Mouse (Mus musculus) left cerebral cortex, postnatal 14 days (tissue): ENCODE results near the gene Haghl. TPM values are rescaled to one million over a fixed set of nuclear protein-coding genes. Genes with fewer than 3 reads are reported as not detected.

Experiments used
- DNase-seq, 2 experiments: peaks; one replicate each; pipeline ENCODE4 v3.0.0; 2021 to 2022; ENCODE audit warnings: low spot score in 2 of 2, mixed read lengths in 1 of 2
- intact Hi-C: fragments of 180-260 bp; cut with DNase I; formaldehyde crosslinking; loops from one replicate; pipeline ENCODE4 v1.15.1; 2025
- total RNA-seq, 2 experiments: library from RNA; stranded (reverse); gene quantifications; 2 replicates each; pipeline ENCODE4 v1.2.3; 2021

Gene Haghl
- total RNA-seq, 2 experiments from 2014 or later = 127 to 140 TPM

DNA sequence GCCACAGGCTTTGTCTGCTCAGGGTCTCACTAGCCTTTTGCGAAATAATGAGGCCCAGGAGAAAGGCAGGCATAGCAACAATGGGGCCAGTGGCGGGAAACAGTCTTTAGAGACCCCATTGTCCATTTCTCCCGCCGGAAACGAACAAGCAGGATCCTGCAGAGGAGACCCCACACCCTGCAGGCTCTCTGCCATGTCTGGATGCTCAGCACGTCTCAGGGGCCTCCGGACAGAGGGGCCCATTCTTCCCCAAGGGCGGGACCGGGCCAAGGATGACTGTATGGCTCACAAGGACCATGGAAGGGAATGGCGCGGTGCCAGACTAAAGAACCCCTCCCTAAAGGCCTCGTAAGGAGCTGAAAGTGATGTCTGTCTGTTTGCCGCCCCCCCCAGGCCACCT is 8.7 kb upstream of the Haghl start:
- intact Hi-C loops = loop anchor here (10.0 kb wide), 1 partner anchor 229 kb away; no protein-coding TSS in a partner anchor
- DNase-seq = no peak

DNA sequence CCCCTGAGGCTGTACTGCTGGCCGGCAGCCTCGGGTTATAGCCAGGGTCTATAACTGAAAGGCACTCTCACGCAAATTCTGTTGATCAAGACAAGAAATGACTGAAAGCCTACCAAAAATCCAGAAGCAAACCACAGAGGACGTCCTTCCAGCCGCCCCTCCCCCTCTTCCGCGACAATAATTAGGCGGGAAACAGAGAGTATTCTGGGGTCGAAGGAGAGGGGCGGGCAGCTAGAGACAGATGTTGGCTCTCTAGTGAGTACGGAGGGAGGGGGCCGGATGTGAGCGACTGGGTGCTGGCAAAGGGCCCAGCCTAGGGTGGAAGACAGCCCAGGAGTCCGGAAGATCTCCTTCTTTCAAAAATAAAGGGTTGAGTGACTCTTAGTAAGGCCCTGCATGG is 7.1 kb upstream of the Haghl start, which contains the start of gene Fam173a:
Fam173a (minus strand) TSS at position 287 of the 400 bp plus-strand sequence.
- intact Hi-C loops = loop anchor here (10.0 kb wide), 1 partner anchor 228 kb away; no protein-coding TSS in a partner anchor
- peak; percentile 80 for DNase-seq

DNA sequence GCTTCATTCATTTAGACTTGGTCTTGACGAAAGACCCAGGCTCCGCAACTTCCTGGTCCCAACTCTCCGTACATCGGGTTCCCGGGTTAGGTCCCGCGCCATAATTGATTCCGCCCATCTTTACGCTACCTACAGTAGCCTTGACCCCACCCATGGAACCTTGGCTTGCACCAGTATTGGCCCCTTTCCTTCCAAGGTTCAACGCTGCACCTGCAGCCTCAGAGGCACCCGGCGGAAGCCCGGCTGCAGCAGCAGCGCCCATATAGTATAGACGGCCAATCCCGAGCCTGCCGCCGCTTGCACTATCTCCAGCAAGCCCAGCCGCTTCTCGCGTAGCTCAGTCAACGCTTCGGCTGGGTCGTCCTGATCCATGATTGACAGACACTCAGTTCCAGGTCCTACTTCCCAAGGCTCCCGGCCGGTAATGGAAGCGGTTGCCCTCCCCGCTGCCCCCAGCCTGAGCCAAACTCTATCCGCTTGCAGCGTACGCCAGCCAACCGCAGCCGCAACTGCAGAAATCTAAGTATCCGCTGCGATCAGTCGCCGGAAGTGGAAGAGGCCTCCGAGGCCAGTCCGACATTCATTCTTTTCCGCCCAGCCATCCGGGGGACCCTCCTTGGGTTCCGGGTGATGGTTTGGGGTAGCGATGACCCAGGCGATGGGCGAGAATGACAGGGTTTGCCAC is 6.5 kb upstream of the Haghl start:
- DNase-seq = peak; percentile 80 to 86
- intact Hi-C loops = loop anchor here (10.0 kb wide), 1 partner anchor 227 kb away; no protein-coding TSS in a partner anchor

DNA sequence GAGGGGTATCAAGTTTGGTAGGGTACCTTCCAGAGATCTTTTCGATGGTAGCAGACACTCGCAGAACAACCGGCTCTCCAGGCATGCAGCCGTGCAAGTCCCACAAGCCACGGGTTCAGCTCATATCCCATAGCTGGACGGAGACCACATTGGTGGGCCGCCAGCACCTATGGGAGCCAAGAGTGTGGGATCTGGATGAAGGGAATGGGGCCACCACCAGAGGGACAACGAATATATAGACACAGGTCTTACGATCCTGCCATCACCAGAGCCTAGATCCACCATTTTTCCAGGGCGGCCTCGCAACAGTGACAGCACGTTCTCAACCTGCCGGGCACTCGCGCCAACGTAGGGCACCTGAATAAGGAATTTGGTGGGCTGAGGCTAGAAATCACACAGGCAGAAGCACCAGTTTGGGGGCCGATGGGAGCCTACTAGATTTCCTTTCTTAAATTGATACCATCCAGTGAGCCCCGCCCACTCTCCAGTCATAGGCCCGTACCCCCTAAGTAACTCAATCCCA is 5.9 kb upstream of the Haghl start:
- intact Hi-C loops = loop anchor here (10.0 kb wide), 1 partner anchor 227 kb away; no protein-coding TSS in a partner anchor
- peak in 1 of 2 experiments; percentile 55 for DNase-seq

DNA sequence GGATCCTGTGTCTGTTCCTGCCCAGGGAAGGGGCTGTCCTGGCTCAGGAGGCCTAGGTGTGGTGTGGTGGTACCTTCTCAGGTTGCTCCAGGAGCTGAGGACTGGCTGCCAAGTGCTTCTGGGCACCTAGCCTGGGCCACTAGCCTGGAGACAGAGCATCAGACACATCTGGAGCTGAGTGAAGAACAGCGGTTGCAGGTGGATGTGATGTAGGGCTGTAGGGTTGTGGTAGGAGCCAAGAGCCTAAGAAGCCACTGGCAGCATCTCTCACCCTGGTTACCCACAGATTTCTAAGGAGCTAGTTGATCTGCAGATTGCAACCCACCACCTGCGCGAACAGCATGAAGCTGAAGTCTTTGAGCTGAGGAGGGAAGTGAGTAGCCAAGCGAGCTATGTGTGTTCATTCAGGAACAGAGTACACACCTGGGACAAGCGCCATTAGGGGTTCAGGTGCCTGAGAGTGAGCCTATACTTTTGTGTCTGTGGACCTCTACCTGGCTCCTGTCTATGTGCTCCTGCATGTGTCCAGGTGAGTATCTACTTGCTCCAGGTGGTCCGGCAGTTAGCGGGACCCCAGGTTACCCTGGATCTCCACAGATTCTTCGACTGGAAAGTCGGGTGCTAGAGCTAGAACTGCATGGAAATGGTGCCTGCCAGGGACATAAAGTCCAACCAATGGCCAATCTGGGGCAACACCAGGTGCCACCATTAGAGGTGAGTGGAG is 1.5 kb upstream of the Haghl start:
- intact Hi-C loops = no loop called here
- no peak for DNase-seq

DNA sequence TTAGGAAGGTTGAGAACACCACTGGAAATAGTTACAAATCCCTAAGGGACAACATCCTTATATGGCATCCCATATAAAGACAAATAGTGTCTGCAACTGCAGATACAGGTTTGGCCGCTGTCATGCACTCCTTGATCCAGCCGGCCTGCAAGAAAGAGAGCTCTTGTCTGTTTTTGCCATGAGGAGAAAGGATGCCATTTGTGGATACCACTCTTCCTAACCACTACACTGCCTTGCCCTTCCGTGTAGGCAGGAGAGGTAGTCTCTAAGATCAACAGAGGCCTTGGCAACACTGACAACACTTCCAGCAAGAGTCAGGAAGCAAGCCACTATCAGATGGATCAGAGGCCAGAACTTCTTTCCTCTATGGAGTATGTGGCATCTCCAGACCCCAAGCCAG is 807 bp upstream of the Haghl start, which contains the start of gene Ccdc78:
Ccdc78 (plus strand) TSS at position 301 of the 400 bp plus-strand sequence.
- DNase-seq = no peak
- intact Hi-C loops = no loop called here

DNA sequence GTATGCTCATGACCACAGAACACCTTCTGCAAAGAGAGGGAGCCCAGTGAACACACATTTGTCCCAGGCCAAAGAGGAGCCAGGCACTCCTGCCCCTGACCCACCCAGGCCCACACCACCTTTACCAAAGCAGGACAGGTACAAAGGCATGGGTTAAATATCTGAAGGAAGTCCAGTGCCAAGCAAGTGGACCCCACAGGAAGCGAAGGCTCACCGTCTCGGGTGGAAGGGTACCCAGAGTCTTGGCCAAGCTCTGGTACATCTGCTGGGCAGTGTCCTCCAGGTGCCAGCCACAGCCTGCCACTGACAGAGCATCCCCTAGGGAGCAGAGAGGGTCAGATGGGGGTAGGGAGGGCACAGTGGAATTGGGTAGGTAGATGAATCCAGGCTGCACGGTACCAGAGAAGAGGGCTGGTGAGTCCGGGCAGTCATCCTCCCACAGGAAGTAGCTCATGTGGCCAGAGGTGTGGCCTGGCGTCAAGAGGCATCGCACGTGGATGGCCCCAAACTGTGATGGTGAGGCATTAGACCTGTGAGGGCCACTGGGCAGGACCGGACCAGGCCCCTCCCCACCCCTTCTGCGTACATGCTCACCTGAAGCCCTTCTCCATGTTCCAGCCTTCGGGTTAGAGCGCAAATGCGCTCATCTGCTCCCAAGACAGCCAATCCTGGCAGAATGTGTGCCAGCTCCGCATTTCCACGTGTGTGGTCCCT is 1.5 kb downstream of the Haghl start:
- intact Hi-C loops = no loop called here
- DNase-seq = no peak

DNA sequence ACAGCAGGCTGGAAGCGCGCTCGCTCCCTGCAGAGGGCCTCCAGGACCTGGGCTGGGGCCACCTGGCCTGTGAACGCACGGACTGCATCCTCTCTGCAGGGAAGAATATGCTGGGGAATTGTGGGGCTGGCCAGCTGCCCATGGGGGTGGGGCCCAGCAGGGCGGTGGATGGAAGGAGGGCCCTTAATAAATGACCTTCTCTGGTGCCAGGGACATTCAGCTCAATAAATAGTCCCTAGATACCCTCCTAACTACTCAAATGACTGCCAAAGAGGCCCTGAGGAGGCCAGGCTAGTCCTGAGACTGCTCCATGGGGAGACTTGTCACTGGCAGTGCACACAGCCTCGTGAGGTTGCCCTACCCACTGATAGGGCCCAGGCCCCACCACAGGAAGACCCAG is 2.4 kb downstream of the Haghl start:
- intact Hi-C loops = no loop called here
- DNase-seq = no peak

DNA sequence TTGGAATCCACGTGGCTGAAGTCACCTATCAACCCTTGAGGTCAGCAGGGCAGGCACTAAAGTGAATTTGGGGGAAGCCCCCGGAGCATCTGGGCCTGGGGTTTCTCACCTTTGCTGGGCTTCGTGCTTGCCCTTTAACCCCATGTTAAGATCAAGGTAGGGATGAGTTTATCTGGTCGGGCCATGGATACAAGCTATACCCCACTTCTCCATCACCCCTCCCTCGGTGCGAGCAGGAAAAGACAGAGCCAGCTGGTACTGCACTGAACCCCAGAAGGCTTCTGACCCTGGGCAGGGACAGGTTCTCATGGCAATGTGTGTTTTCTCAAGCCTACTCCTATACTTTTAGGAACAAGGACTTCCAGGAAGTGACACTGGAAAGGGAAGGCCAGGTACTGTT is 4.1 kb downstream of the Haghl start:
- intact Hi-C loops = no loop called here
- DNase-seq = no peak

DNA sequence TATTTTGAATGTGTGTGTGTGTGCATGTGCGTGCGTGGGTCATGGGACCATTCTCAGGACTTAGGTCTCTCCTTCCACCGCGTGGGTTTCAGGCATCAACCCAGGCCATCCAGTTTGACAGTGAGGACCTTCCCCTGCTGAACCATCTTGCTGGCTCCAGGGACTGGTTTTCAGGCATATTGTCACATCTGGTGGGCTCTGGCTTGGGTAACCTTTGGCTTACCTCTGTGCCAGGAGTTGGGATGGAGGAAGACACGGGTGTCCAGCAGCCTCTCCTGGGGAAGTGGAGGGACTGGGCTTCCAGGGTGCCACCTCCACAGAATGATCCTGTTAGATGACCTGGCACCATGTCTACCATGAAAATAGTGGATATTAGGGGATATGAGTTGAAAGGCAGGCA is 7.5 kb downstream of the Haghl start:
- intact Hi-C loops = no loop called here
- no peak for DNase-seq

DNA sequence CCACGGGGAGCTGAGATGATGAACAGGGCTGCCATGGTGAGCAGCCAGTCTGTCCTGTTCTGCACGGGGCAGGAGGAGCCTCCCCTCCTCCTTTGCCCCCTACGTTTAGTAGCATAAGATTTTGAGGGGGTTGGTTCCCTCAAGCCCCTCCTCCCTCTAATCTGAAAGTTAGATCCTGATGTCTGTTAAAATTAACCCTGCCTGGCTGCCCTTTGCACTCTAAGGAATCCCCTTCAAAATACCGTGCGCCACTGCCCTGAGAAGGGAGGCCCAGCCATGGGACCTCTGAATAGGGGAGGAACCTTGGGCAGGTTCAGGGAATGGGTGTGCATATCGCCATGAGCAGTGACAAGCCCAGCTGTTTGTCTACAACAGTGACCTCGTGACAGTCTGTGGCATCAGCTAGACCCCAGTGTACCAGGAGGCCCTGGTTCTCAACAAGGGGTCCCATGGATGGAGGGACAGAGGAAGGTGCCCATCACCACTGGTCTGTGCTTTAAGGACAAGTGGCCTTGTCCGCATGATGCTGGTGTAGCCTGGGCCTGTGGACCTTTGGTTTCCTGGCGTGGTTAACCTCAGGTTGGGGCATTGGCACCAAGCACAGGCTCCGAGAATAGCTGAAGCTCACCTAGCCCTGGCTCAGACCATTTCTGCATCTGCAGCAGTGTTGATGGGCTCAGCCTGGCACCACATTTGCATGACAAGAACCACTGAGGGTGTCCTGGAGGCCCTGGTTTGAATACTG is 10.0 kb downstream of the Haghl start:
- no peak for DNase-seq
- intact Hi-C loops = no loop called here

DNA sequence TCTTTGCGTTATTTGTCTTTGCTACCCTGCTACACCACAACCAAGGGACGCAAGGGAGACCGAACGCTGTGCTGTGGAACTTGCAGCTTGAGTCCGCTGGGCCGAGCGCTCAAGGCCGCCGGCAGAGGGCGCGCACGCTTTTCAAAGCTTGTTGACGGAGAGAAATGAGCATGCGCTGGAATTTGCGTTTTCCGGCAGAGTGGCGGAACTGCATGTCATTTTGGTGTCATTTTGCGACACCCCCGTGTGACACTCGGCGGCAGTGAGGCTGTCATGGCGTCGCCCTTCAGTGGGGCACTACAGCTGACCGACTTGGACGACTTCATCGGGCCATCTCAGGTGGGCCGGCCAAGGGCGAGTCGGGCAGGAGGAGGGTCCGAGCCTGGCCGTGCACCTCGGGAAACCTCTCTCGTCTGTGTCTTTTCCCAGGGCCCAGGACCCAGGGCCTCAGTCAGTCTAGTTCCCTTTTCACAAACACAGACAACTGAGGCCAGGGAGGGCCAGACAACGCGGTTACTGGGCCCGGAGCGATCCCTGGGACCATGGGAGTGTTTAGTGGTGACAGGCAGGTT is 11.8 kb downstream of the Haghl start, which contains the start of gene Narfl:
Narfl (plus strand) TSS at position 228 of the 572 bp plus-strand sequence.
- intact Hi-C loops = loop anchor here (2.0 to 5.0 kb wide), 2 partner anchors 27 to 41 kb away; no protein-coding TSS in a partner anchor
- peak; percentile 98 to 99 for DNase-seq

DNA sequence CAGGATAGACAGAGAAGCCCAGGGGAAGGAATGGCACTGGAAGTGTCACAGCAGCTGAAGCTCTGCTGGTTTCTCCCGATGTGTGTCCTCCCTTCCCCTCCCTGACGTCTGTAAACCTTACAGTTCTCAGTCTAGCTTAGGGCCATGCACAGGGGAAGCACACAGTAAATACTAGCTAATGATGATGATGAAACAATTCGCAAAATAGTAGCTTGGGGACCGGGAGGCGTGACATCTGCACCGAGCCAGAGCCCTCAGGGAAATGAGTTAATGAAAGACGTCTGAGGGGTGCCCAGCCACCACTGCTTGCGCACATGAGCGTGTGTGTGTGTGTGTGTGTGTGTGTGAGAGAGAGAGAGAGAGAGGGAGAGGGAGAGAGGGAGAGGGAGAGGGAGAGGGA is 16.1 kb downstream of the Haghl start:
- no peak for DNase-seq
- intact Hi-C loops = no loop called here

DNA sequence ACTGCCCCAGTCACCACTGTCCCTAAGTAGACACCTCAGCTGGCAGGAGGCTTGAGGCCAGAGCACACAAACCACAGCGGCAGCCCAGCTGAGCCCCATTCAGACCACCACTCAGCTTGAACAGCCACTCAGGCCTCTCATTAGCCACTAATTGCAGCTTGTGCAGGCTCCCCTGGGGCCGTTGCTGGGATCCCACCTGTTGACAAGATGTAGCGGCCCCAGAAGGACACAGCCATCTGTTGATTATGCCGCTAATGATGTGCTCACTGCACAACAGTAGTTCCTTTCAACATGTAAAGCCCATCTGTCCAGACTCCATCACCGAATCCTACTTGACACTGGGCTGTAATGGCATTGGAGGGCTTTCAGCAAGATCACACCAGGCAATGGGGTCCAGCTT is 19.6 kb downstream of the Haghl start:
- intact Hi-C loops = no loop called here
- no peak for DNase-seq

DNA sequence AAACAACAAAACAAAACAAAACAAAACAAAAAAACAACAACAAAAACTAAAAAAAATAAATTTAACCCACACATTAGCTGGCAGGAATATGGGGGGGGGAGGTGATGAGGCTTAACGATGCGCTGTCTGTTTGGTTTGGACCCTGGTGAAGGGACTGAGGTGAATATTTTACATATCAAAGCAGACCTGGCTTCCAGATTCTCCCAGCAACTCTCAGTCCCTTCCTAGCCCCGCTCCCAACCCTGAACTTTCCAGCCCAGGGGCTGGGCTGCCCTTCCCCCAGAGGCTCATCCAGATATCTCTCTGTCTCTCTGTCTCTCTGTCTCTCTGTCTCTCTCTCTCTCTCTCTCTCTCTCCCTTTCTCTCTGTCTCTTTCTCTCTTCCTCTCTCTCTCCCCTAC is 22.9 kb downstream of the Haghl start:
- intact Hi-C loops = no loop called here
- no peak for DNase-seq

DNA sequence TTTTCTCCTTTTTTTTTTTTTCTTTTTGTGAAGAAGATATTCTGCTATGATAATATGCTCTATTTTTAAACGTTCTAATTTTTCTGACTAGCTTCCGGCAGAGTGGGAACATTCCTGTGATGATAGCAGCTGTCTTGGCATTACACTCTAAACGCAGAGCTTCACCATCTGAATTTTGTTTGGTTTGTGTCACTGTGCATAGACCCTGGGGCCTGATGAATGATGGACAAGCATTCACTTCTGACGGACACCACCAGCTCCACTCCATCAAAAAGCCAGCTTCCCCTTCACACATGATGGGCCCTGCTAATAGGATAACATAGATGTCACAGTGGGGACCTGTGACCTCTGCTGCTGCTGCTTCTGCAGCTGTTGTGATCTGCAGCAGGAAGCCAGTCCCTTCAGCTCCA is 23.9 kb downstream of the Haghl start:
- peak; percentile 54 to 86 for DNase-seq

DNA sequence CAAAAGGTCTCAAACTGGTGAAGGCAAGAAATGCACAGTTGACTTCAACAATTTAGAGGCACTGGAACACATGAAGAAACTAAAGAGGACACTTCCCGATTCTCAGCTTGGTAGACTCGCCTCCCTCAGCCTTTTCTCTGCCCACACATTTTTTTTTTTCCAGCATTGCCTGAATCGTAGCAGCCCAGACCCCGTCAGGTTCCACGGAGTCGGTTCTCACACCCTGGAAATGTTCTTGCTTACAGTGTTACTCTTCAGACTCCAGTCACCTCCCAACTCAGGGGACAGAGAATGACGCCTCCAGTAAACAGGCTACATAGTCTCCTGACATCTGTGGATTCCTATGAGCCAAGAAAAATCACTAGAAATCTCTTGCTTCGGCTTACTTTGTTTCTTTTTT is 25.3 kb downstream of the Haghl start:
- intact Hi-C loops = no loop called here
- peak in 1 of 2 experiments; percentile 54 for DNase-seq

More for the DNA sequence above, 23.9 kb downstream of the Haghl start:
- intact Hi-C loops = no loop called here

DNA sequence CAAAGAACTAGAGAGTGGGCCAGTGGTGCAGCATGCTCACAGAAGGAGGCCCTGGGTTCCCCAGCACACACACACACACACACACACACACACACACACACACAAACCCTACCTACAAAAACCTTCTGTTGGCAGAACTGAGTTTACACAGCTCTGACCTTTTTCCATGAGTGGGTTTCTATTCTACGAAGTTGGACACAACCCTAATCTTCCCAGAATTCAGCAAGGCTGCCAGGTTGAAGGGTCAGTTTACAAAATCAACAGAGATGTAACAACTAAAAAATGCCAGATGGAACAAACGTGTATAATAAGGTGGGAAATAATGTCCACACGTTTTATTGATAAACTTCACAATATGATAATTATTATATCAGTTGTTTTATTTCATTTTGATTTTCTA is 27.8 kb downstream of the Haghl start:
- intact Hi-C loops = no loop called here
- no peak for DNase-seq
